Mouse (Mus musculus): ENCODE data around the gene Hmgxb4.

- TF ChIP-seq POLR2A (IDR thresholded peaks at IDR 0.05; ENCODE audit: control insufficient read depth, extremely low read depth, insufficient read depth, low read length, poor library complexity): no peak
- TF ChIP-seq CTCF (IDR thresholded peaks at IDR 0.05; ENCODE audit: borderline replicate concordance, control insufficient read depth, extremely low read depth, insufficient read depth, low read length, poor library complexity): no peak
Observed at GRCm38 (mm10) chr8:74987436-74987835, 5.7 kb upstream of the Hmgxb4 start.

Data from thymus, adult 2 months (tissue).